Mouse (Mus musculus): ENCODE measurements around the gene Aldh3b2. TPM values are rescaled to one million over a fixed set of nuclear protein-coding genes. Genes with fewer than 3 reads are reported as not detected.

The Aldh3b2 gene
- total RNA-seq, 2 experiments from 2014 or later, result 0.22 to 0.98 TPM

- DNase-seq, result no peak
Measured at GRCm38 (mm10) chr19:4013066-4013465, 40.9 kb downstream of the Aldh3b2 start.

- DNase-seq, result no peak
Measured at GRCm38 (mm10) chr19:4014802-4015201, 42.7 kb downstream of the Aldh3b2 start.

GRCm38 (mm10) chr19:4015635-4016034 lies 43.5 kb downstream of the Aldh3b2 start:
- DNase-seq, result no peak

- DNase-seq, result no peak
Measured at GRCm38 (mm10) chr19:4017921-4018587, 45.9 kb downstream of the Aldh3b2 start.

- DNase-seq, result peak; percentile 92
Measured at GRCm38 (mm10) chr19:4018743-4019583, 46.8 kb downstream of the Aldh3b2 start.

GRCm38 (mm10) chr19:4023185-4023584 lies 51.1 kb downstream of the Aldh3b2 start:
- DNase-seq, result no peak

- no peak for DNase-seq
Measured at GRCm38 (mm10) chr19:4027576-4027975, 55.4 kb downstream of the Aldh3b2 start.

Other genes starting within 250 kb of the Aldh3b2 start
- 10 to 100 TPM; 27.2 to 29.3 TPM for gene Kmt5b, start 204.9 kb upstream of the Aldh3b2 start, total RNA-seq (2021)
- 10 to 100 TPM; 11.8 to 15.5 TPM for gene Chka, start 120.6 kb upstream of the Aldh3b2 start, total RNA-seq (2021)
- gene Tcirg1, start 65.2 kb upstream of the Aldh3b2 start, total RNA-seq (2021), result 1 to 10 TPM; 8.0 to 9.2 TPM
- gene Ndufs8, start 59.6 kb upstream of the Aldh3b2 start, total RNA-seq (2021), result 100 to 1,000 TPM; 489 to 502 TPM
- gene Aldh3b1, start 42.5 kb upstream of the Aldh3b2 start, total RNA-seq (2021), result 1 to 10 TPM; 1.3 to 2.0 TPM
- 10 to 100 TPM; 17.7 to 23.9 TPM for gene Unc93b1, start 37.1 kb upstream of the Aldh3b2 start, total RNA-seq (2021)
- under 1 TPM; 0.28 to 0.30 TPM for gene Aldh3b3, start 13.7 kb upstream of the Aldh3b2 start, total RNA-seq (2021)
- 10 to 100 TPM; 24.3 to 28.5 TPM for gene Acy3, start 14.2 kb downstream of the Aldh3b2 start, total RNA-seq (2021)
- not detected for gene Tbx10, start 20.4 kb downstream of the Aldh3b2 start, total RNA-seq (2021)
- 100 to 1,000 TPM; 162 to 166 TPM for gene Nudt8, start 28.3 kb downstream of the Aldh3b2 start, total RNA-seq (2021)
- gene Gm49405, start 28.3 kb downstream of the Aldh3b2 start, total RNA-seq (2021), result 1 to 10 TPM in 1 of 2 experiments, under 1 TPM in 1; 0.84 to 1.1 TPM
- 100 to 1,000 TPM; 241 to 281 TPM for gene Doc2g, start 31.0 kb downstream of the Aldh3b2 start, total RNA-seq (2021)
- gene Ndufv1, start 40.5 kb downstream of the Aldh3b2 start, total RNA-seq (2021), result 1,000 to 10,000 TPM; 1,128 to 1,150 TPM
- gene Gstp1, start 65.7 kb downstream of the Aldh3b2 start, total RNA-seq (2021), result 100 to 1,000 TPM; 350 to 400 TPM
- 100 to 1,000 TPM; 123 to 134 TPM for gene Gstp2, start 73.7 kb downstream of the Aldh3b2 start, total RNA-seq (2021)
- not detected for gene Gstp3, start 87.2 kb downstream of the Aldh3b2 start, total RNA-seq (2021)
- not detected for gene Cabp2, start 109.2 kb downstream of the Aldh3b2 start, total RNA-seq (2021)
- 10 to 100 TPM; 34.5 to 37.8 TPM for gene Cdk2ap2, start 124.9 kb downstream of the Aldh3b2 start, total RNA-seq (2021)
- gene Pitpnm1, start 127.7 kb downstream of the Aldh3b2 start, total RNA-seq (2021), result 10 to 100 TPM; 16.1 to 21.2 TPM
- 10 to 100 TPM; 62.1 to 63.2 TPM for gene Aip, start 153.5 kb downstream of the Aldh3b2 start, total RNA-seq (2021)
- gene Gpr152, start 167.5 kb downstream of the Aldh3b2 start, total RNA-seq (2021), result under 1 TPM in 1 of 2 experiments, not detected in 1; 0.08 TPM
- gene Cabp4, start 171.7 kb downstream of the Aldh3b2 start, total RNA-seq (2021), result under 1 TPM; 0.12 to 0.13 TPM
- gene Coro1b, start 176.3 kb downstream of the Aldh3b2 start, total RNA-seq (2021), result 10 to 100 TPM; 38.3 to 47.6 TPM
- gene Ptprcap, start 181.3 kb downstream of the Aldh3b2 start, total RNA-seq (2021), result 1 to 10 TPM in 1 of 2 experiments, under 1 TPM in 1; 0.69 to 8.4 TPM
- 10 to 100 TPM; 13.1 to 17.1 TPM for gene Rps6kb2, start 191.0 kb downstream of the Aldh3b2 start, total RNA-seq (2021)
- gene Carns1, start 203.2 kb downstream of the Aldh3b2 start, total RNA-seq (2021), result 10 to 100 TPM; 28.3 to 30.5 TPM
- 10 to 100 TPM; 12.0 to 20.2 TPM for gene Tbc1d10c, start 219.0 kb downstream of the Aldh3b2 start, total RNA-seq (2021)
- 100 to 1,000 TPM; 293 to 299 TPM for gene Ppp1ca, start 219.7 kb downstream of the Aldh3b2 start, total RNA-seq (2021)
- 1 to 10 TPM; 4.5 to 4.8 TPM for gene Rad9a, start 229.3 kb downstream of the Aldh3b2 start, total RNA-seq (2021)
- 1 to 10 TPM; 1.2 to 2.3 TPM for gene Clcf1, start 241.9 kb downstream of the Aldh3b2 start, total RNA-seq (2021)
- gene AC109138.7, start 242.0 kb downstream of the Aldh3b2 start, total RNA-seq (2021), result not detected

Data from heart, adult 18-20 months (tissue).